Mouse (Mus musculus) CD4-positive helper T cell, adult 2 months (primary cell): ENCODE measurements at regions not wholly inside any gene's neighbourhood (a gene's known extent, or its start where the extent isn't known, plus 50 kb on each side); places are given as distances from the start of the nearest gene placed in this dataset.
A peak's percentile ranks its signal among the peaks of the same experiment; 100 is the strongest.

Source experiments
- DNase-seq: peaks from one replicate; pipeline ENCODE4 v3.0.0-alpha.2; 2012; ENCODE audit warnings: low read depth, missing footprints, low spot score

- no peak for DNase-seq
These were observed 62.9 kb upstream of the Gm2310 start for GRCm38 (mm10) chr15:8582676-8583075.

GRCm38 (mm10) chr15:8581146-8581913, 61.6 kb upstream of the Gm2310 start:
- DNase-seq, result no peak

GRCm38 (mm10) chr15:8580077-8580476, 60.3 kb upstream of the Gm2310 start:
- DNase-seq, result no peak

GRCm38 (mm10) chr15:8577480-8577881, 57.7 kb upstream of the Gm2310 start:
- DNase-seq, result peak; percentile 59

- DNase-seq, result no peak
These were observed 57.2 kb upstream of the Gm2310 start for GRCm38 (mm10) chr15:8576975-8577374.

- DNase-seq, result peak; percentile 86
These were observed 49.9 kb upstream of the Gm2310 start for GRCm38 (mm10) chr15:8569617-8570016.
